Mouse (Mus musculus) spleen, postnatal 14 days (tissue): Measurements from ENCODE around the gene Snx9.

Source experiments
- DNase-seq, 2 experiments: peaks; one replicate each; pipeline ENCODE4 v3.0.0; 2021 to 2022; ENCODE audit warnings: low spot score in 2 of 2

The Snx9 gene

DNA sequence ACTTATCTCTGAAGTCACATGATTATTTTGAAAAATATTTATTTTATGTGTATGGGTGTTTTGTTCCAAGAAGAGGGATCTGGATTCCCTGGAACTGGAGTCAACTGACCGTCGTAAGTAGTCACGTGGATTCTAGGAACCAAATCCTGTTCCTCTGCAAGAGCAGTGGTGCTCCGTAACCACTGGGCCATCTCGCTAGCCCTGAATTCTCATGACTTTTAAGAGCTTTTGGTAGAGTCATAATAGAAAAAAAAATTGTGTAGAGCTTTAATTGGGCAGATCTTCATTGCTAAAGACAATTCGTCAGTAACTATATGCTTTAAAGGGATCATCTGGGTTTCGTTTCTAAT, 2.5 kb downstream of the Snx9 start:
- DNase-seq = no peak

GRCm38 (mm10) chr17:5845376-5845775, 4.2 kb downstream of the Snx9 start:
- DNase-seq = no peak

- DNase-seq = no peak
Observed at GRCm38 (mm10) chr17:5846101-5846500, 5.0 kb downstream of the Snx9 start.

- DNase-seq = no peak
Observed at GRCm38 (mm10) chr17:5848706-5849415, 7.7 kb downstream of the Snx9 start.

- no peak for DNase-seq
Observed at GRCm38 (mm10) chr17:5849421-5849910, 8.3 kb downstream of the Snx9 start.

DNA sequence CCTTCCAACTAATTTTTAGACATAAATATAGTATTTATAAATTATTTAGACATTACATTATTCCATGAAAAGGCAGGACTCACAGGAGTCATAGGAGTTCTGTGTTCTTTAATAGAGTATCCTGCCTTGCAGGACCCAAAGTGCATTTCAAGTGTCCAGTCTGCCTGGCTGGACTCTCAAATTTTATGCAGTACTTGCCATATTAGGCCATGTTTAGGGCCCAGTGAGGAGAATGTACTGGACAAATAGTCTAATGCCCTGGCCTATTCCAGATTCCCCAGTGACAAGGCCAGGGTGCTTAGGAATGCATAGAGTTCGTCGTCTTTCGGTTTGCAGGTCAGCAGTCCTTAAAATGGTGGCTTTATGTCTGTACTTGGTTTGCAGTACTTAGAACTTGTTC, 8.9 kb downstream of the Snx9 start:
- no peak for DNase-seq

GRCm38 (mm10) chr17:5850476-5850875, 9.3 kb downstream of the Snx9 start:
- no peak for DNase-seq

DNA sequence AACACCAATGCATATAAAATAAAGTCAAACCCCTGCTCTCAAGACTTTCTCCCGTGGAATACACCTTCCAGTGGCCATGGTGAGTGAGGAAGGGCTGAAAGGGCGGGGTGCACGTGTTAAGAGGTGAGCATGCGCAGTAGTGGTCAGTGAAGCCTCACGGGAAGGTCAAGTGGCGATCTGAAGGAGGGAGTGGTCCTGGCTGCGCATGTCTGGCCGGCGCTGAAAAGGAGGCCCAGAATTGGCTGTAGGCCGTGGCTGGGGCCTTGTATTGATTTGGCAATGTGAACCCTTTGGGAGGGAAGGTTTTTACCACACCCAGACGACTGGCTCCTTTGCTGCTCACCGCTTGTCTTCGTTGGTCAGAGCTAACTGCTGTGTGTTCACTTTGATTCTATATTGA, 12.8 kb downstream of the Snx9 start:
- DNase-seq = no peak

DNA sequence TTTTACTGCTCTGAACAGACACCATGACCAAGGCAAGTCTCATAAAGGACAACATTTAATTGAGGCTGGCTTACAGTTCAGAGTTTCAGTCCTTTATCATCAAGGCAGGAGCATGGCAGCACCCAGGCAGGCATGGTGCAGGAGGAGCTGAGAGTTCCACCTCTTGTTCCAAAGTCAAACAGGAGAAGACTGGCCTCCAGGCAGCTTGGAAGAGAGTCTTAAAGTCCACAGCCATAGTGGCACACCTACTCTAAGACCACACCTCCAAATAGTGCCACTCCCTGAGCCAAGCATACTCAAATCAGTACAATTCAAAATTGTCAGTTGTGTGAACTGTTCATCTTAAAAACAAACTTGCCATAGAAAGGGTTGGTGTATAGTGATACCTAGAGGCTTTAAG, 14.4 kb downstream of the Snx9 start:
- DNase-seq = no peak

GRCm38 (mm10) chr17:5856426-5856825, 15.3 kb downstream of the Snx9 start:
- no peak for DNase-seq

- no peak for DNase-seq
Observed at GRCm38 (mm10) chr17:5857206-5857605, 16.1 kb downstream of the Snx9 start.

DNA sequence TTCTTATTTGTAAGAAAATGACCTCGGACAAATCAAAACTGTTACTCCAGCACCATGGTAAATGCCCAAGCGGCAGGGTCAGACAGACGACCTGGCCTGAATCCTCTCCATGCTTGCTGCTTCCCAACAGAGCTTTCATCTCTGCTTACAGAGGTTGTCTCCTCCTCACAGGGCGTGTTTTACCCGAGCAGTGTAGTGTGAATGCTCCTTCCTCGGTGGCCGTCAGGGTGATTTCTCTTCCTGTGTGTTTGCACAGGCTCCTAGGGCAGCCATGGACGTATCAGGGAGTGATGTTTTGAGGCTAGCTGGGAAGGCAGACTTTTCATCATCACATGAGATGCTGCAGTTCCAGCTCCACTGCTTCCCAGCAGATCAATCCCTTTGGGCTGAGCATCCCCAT, 17.1 kb downstream of the Snx9 start:
- no peak for DNase-seq

DNA sequence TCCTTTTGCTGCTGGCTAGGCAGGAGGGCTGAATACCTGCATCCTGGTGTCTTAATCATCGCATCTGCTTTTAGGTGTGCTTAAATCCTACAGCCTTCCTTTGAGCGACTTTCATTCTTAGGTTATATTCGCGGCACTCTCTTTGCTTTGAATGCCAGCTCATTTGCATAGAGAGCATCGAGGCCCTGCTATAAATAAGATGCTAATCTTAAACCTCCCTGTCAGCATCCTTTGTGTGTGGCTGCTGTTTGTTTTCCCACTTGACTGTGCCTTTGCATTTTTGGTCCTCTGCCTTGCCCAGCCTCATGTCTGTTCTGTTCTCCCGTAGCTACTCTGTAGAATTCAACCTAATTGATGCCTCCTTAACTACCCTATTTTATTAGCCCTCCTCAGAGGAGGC, 21.2 kb downstream of the Snx9 start:
- no peak for DNase-seq

DNA sequence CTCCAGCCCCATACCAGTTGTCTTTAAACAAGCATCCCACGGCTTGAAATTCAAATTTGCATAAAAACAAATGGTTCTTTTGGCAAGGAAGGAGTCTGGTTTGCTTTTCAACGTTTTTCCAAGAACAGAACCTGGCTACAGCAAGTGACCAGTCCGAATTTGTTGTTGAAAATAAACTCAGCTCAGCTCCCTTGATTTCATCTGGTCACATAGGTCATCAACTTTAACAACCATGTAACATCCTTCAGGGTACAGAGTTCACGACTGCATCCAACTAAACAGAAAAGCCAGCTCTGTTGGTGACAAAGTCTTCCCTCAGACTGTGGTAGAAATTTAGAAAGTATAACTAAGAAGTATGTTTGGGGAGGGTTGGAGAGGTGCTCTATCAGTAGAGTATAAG, 21.7 kb downstream of the Snx9 start:
- DNase-seq = no peak

DNA sequence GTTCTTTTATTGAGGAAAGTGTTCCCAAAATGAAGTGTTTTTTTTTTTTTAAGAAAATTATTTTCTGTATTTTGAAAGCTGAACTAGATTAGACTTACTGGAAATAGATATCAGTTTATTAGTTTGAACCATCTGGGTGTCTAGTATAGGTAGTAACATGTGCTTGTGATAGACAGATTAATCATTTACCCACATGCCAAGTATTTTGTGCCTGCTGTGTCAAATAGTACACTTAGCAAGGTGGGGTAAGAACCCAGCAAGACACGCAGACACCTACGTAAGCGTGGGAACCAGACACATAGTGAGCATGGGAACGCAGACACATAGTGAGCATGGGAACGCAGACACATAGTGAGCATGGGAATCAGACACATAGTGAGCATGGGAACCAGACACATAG, 22.6 kb downstream of the Snx9 start:
- no peak for DNase-seq

- no peak for DNase-seq
Observed at GRCm38 (mm10) chr17:5867456-5867855, 26.3 kb downstream of the Snx9 start.

- no peak for DNase-seq
Observed at GRCm38 (mm10) chr17:5868319-5869031, 27.3 kb downstream of the Snx9 start.

- DNase-seq = no peak
Observed at GRCm38 (mm10) chr17:5869461-5869860, 28.3 kb downstream of the Snx9 start.

GRCm38 (mm10) chr17:5870002-5870401, 28.9 kb downstream of the Snx9 start:
- no peak for DNase-seq

DNA sequence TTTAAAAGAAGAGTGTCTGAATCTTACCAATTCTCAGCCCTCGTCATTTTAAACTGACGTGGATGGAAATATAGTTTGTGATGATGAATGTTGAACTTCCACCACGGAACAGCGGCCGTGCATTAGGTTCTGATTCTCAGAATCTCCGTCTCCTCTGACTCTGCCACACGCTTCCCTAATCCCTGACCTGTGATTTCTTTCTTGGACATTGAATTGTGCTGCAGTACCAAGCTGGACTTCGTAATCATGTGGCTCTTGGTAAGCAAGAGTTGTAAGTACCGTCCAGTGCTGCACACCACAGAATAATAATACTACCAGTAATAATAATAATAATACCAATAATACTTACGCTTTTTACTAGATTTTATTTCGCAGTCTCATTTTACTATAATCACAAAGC, 29.6 kb downstream of the Snx9 start:
- no peak for DNase-seq

DNA sequence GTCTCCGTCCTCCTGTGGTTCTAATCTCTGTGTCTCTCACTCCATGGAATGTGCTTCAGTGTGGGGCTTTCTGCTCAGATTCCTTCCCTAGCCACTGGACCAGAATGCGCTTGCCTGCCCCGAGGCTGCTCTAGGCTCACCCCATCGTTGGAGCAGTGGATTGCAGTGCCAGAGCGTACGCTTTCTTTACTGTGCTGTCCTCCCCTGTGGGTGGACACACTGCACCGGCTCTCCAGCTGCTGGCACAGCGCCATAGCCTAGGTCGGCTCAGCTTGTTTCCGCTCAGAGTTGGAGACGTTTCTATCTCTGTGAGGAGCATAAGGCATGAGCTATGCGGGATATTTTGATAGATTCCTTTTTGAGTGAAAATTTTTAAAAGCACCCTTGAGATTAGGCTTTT, 31.4 kb downstream of the Snx9 start:
- no peak for DNase-seq

- DNase-seq = no peak
Observed at GRCm38 (mm10) chr17:5874565-5874964, 33.4 kb downstream of the Snx9 start.

GRCm38 (mm10) chr17:5877611-5878157, 36.6 kb downstream of the Snx9 start:
- DNase-seq = no peak
